Mouse (Mus musculus) urinary bladder, adult 18-20 months (tissue): ENCODE results near the gene Dbx1.

ENCODE experiments used
- DNase-seq, 2 experiments: peaks; one replicate each; pipeline ENCODE4 v3.0.0; 2022; ENCODE audit warnings: low spot score in 2 of 2, mixed read lengths in 2 of 2

Dbx1 gene

DNA sequence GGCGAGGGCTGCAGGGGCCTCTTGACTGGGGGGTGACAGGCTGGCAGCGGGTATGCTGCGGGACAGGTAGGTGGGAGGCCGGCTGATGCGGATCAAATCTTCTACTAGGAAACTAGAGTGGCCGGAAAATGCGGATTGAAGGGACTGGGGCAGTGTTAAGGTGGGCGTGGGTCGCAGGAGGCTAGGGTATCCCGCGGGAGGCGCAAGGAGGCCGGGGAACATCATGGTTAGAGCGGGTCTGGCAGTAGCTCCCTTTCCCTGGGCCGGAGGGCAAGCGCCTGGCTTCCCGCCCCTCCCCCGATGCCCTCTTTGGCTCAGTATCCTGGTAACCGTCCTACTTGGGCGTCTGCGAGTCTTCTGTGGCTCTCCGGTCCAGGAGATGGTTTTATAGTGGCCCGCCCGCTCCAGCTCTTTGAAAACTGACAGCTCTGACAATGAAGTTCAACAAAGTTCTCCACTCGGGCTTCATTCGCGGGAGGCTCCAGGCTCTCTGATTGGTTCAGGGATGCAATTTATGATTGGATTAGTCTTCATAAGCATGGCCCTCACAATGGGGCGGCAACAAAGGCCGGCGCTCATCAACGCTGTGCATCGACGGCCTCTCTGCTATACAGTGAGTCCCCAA, at the start of gene Dbx1:
TSS of gene Dbx1 (minus strand) at position 359 of the 625 bp plus-strand sequence.
- DNase-seq: no peak

DNA sequence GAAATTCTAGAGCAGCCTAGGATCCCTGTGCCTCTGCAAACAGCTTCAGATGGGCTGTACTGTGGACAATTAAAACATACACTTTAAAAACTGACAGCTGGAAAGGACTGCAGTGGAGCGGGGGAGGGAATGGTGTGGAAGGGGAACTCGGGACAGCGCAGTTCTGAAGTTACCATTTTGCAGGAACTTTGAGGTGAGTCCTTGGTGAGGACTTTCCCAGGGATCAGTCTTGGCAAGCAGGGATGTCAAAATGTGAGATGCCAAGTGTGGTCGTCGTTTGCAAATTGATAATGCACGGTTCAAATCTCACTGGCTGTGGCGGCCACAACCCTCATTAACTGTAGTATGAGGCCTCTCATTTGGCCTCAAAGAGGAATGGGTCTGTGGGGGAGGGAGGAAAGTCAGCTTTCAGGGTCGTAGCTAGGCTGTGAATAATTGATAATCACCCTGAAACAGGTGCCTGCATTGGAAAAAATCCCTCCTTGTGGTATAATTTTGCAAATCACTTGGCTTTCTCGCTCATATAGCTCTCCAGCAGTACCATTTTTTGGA, 42.3 kb upstream of the Dbx1 start:
- no peak for DNase-seq

DNA sequence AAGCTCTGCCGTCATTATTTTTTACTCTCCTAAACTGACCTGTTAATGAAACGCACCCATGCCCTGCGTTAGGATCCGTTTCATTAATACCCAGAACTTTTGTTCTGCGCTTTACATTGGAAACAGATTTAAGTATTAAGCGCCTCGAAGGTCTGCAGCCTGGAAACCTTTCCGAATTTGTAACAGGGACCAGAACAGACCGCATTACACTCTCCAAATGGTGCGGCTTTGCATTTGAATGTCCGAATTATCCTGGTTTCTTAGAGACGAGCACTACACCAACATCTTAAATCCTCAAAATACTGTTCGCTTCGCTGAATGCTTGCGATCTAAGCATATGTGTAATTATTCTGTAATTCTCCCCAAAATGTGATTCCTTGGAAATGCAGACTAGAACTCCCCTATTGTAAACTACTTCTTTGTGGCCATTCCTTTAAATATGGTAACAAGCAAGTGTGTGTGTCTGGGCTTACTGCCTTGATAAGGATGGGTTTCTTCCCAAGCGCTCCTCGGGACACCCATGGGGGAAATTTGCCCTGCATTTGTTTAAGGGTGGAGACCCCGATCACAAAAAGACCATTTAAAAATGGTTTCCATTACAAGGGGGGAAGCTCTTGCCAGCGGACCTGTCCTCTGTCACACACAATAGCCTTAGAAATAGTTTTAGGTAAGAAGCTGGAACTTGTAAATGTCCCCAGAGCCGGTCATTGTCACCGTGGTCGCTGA, 41.6 kb upstream of the Dbx1 start:
- no peak for DNase-seq

DNA sequence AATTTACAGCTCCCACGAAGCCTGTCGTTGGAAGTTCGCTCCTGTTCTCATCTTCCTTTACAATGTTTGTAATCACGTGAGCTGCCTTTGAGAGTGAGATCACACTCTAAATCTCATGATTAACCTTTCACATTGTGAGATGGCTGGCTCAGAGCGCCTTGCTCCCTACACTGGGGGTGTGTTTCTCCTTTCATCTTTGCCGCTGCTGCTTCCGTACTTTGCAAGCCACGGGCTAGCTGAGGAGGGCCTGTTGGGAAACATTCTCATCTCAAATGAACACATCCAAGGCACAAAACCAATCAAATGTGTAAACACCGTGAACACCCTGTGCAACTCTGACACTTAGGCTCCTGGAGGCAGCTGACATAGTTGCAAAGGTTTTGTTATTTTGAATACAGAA, 40.5 kb upstream of the Dbx1 start:
- DNase-seq: no peak

DNA sequence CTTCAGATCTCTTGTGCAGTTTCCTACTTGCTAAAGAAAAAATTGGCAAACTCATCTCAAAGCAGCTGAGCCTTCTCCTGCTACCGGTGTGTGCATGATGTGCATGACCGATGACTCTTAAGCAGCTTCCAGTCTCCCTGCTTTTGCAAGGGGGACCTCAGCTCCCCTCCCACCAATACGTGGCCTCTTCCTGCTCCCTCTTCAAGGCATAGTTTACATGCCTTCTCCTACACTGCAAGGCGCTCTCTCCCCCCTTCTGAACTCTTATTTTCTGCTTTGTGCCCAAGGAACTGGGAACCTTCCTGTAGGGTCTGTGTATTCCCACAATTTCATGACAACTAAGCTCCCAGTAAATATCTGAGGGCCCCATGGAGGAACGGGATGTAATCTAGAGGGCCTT, 40.0 kb upstream of the Dbx1 start:
- no peak for DNase-seq

GRCm38 (mm10) chr7:49668260-49668857, 31.7 kb upstream of the Dbx1 start:
- DNase-seq: no peak

GRCm38 (mm10) chr7:49663575-49663974, 26.9 kb upstream of the Dbx1 start:
- no peak for DNase-seq

- no peak for DNase-seq
These were observed 25.9 kb upstream of the Dbx1 start for GRCm38 (mm10) chr7:49662492-49663026.

- DNase-seq: no peak
These were observed 25.3 kb upstream of the Dbx1 start for GRCm38 (mm10) chr7:49661811-49662491.

DNA sequence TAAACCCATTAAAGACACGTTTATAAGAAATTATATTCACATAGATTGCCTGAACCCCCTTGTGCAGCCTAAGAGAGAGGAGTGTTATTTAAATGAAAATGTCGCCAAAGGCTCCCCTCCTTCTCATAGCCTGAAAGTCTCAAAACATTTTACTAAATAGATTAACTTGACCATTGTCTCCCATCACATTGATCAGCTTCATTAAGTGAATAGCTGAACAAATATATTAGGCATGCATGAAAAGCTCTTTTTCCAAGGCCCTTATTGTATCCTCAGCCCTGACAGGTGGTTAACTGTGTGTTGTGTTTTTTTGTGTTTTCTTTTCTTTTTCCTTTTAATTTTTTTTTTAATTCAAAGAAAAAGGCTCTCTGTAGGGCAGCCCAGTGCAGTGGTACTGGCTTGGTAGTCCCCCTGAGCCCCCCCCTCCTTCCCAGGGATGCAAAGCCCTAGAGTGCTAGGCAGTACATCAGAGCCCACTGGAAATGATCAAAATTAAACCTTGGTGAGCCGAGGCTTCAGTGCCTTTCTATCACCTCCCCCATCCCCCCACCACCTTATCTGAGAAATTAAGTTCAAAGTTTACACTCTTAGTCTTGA, 4.2 kb upstream of the Dbx1 start:
- DNase-seq: no peak

DNA sequence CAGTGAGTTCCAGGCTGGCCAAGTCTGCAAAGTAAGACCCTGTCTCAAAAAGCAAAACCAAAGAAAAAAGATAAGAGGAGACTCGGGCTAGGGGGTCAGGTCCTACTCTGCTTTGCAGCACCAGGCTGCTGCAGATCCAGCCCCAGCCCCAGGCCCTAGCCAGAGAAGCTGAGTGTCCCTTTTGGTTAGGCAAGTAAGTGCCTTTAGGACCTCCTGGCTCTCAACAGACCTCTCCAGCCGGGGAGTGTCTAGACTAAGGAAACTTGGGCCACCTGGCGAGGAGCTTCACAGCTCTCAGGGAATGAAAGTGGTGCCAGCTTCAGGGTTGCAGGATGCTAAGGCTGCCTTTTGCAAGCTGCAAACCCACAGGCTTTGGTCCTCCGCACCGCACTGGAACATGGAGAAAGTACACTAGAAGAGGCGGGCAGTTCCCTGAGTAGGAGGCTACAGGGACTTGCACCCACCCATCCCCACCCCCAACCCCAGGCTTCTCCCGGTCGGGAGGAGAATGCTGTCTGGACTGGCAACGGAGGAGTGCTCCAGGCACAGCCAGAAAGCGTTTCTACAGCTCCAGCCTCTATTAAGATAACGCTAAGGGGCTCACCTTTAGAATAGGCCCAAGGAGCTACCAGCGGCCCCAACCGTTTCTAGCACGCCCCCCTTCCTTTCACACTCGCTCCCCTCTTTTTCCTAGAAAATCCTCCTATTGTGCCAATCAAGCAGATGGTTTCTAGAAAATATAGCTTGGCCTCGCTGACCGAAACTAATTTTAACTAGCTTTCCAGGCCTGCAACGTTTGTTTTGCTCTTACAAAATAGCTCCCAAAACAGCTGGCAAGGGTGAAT, 3.4 kb upstream of the Dbx1 start:
- no peak for DNase-seq

DNA sequence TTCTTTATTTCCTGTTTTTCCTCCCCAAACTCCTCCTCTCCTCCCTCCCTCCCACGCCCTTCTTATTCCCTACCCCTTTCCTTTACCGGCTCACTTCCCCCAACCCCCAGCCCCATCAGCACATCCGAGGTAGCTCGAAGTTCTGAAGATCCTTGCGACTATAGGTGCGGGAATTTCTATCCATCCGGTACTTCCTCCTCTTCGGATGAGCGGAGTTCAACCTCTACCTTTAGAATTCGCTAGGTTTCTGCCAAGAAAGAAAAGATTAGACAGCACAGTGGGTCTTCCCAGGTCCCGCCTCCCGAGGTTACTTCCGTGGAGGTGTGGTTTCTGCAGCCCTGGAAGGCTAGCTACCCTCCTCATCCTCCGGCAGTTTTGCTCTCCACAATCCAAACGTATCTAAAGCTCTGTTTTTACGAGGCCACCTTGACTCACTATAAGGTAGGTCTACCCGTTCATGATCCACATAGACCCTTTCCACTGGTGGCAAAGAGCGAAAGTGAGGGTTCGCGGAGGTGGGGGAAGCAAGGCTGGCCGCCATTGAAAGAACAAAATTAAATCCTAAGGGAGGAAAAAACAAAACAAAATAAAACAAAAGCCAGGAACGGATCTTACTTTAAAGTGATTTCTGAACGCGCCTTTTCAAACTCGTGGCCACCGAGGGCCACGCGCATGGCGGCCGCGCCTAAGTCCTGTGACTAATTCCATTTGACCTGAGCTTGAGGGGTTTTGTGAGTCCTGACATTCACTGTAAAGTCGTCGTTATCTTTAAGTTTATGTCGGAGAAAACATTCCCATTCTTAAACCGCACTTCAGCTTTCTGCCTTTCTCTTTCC, 2.5 kb upstream of the Dbx1 start:
- no peak for DNase-seq

DNA sequence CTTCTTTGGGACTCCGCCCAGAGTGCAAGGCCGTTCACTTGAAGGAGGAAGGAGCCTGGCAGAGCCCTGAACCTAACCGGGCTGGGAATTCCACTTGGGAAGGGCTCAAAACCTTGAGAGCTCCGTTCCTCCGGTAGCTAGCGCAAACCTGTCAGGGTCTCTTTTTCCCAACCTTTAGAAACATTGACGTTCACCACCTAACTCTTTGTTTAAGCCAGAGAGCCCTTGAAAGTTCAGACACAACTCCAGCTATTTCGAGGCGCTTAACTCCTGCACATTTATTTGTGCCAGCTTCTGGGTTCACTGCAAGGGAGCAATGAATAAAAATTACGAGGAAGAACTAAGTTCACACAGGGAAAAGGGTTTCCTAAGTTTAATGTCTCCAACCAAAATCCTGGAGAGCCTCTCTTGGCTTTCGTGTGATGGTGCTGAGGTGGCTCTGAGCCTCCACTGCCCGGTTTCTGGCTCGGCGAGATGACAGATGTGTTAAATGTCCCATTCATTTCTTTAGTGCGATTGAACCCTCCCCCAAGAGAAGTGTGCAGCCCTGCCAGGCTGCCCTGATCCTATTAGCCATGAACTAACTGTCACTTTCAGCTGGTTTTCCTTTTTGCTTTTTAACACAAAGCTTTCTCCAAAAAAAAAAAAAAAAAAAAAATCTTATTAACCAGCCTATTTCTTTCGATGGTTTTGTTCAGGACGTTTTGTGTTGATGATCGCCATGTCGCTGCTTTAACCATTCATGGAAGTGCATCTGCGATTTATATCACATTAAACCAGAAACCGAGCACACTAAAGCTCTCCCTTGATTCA, 1.4 kb upstream of the Dbx1 start:
- no peak for DNase-seq

GRCm38 (mm10) chr7:49637281-49637680, 632 bp upstream of the Dbx1 start:
- no peak for DNase-seq

DNA sequence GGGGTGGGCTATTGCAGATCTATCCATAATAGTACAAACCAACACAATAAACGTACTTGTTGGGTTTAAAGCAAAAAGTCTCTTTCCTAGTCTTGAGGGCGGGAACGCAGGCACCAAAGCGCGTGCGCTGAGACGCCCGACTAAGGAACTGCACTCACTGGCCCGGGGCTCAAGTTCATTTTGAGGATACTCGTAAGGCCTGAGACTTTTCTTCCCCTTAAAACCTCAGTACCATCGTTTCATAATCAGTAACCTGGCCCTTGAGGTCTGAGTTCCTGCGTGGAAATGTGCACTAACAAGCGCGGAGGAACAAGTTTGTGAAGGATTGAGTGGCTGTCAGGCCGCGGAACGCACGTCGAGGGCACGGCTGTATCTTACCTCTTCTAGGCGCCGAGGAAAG, 678 bp downstream of the Dbx1 start:
- DNase-seq: no peak

- DNase-seq: no peak
These were observed 1.5 kb downstream of the Dbx1 start for GRCm38 (mm10) chr7:49635074-49635621.

- no peak for DNase-seq
These were observed 2.2 kb downstream of the Dbx1 start for GRCm38 (mm10) chr7:49634291-49635073.
